Mouse (Mus musculus) lung, postnatal 36 days (tissue): ENCODE data around the gene Mul1.
A peak's percentile ranks its signal among the peaks of the same experiment; 100 is the strongest.

Experiments used
- DNase-seq: peaks from one replicate; pipeline ENCODE4 v3.0.0; 2022; ENCODE audit warnings: mixed read lengths

Gene Mul1

DNA sequence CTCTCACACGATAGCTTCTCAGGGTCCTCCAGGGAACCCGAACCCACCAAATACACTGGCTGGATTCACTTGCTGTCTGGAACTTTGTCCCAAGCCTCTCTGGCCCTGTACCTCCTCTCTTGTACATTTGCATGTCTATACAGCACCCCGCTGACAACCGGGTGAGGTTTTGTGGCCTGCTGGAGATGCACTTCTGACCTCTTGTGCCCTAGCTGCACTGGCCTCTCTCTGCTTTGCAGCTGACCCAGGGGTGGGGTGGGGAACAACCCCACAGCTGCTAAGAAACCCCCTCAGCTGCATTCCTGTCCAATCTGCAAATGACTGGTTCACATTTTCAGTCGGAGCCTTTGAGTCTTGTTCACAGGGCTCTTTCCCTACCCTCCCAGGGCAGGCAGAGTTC lies 10.5 kb downstream of the Mul1 start:
- DNase-seq: no peak

DNA sequence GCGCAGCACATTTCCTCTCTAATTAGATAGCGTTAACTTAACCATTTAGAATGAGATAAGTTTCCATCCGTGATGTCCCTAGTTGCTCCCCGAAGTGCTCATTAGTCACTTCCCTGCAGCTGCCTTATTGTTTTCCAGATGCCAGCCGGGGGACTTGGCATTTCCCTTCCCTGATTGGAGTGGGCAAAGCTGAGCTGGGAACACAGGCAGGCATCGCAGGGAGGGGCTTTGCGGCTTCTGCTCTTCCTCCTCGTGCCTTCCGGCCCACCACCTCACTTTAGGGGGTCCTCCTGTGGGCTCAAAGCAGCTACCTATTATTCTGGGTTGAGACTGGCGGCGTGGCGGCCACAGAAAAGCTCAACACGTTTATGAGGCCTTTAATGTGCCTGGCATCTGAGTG lies 12.5 kb downstream of the Mul1 start:
- DNase-seq: no peak

DNA sequence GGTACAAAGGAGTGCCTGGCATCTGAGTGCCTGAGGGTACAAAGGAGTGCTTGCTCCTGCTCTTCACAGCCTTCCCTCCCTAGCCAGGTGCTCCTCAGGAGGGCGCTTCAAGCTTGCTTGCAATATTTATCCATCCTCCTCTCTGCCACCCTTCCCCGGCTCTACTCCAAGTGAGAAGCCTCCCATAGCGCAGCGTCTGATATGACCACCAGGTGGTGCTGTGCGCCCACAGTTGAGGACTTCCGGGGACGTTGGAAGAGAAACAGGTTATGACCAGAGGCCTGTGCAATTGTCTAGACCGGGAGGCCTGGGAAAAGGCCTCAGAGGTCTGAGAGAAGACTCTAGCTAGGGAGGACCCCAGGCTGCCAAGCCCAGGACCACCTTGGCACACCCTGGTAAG lies 12.9 kb downstream of the Mul1 start:
- peak; percentile 94 for DNase-seq

DNA sequence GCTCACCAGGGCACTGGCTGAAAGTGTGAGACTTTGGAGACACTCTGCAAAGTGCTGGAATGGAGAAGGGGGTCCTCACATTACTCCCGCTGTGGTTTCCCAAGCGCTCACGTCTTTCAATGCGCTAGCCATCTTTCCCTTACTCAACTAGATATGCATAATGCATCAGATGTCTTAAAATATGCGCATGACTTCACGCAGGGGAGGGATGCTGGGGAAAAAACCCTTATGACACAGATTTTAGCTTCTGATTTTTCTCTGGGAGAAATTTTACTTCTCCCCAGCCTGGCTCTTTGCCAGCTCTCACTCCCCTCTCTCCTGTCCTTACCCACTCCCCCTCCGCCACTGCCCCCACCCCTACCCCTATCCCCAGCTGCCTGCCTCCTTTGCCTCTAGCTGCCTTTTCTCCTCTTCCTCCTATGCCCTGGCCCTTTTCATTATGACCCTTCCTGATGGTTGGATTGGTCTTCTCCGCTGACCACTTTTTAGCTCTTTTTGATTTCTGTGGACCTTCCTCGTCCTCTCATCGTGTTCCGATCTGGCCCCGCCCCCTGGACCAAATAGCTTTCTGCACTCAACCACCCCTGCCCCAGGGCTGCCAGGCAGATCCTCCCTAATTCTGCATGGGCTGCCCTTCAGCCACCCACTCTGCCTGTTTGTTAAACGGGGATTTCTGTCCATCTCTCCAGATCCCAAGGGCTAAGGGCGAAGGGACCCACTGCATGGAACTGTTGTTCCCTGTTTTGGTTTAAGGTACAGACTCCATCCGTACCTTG lies 13.5 kb downstream of the Mul1 start:
- DNase-seq: no peak

DNA sequence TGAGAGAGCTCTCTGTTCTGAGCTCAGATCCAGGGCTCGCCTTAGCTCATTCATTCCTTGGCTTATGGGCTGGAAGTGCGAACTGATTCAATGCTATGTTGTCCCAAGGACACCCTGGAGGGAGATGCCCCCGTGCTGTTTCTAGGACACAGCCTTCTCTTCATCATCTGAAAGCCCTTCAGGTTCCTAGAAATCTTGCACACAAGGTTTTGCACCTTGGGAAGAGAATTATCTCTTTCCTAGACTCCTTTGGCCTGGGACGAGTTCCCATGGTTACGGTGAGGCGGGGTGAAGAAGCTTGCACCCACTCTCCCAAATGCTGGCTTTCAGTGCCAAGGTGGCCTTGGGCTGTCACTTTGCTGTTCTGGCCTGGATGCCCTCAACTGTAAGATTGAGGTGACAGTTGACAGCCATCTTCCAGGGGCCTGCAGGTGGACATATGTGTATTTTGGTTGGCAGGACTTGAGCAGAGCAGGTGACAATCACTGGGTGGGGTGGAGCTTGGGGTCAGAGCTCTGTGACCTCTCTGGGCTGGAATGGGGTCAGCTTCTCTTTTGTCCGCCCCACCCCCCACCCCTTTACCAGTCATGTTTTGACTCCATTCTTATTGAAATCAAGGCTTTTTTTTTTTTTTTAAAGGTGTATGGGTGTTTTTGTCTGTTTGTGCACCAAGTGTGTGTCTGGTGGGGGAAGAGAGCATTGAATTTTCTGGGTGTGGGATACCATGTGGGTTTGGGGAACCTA lies 14.6 kb downstream of the Mul1 start:
- DNase-seq: no peak

DNA sequence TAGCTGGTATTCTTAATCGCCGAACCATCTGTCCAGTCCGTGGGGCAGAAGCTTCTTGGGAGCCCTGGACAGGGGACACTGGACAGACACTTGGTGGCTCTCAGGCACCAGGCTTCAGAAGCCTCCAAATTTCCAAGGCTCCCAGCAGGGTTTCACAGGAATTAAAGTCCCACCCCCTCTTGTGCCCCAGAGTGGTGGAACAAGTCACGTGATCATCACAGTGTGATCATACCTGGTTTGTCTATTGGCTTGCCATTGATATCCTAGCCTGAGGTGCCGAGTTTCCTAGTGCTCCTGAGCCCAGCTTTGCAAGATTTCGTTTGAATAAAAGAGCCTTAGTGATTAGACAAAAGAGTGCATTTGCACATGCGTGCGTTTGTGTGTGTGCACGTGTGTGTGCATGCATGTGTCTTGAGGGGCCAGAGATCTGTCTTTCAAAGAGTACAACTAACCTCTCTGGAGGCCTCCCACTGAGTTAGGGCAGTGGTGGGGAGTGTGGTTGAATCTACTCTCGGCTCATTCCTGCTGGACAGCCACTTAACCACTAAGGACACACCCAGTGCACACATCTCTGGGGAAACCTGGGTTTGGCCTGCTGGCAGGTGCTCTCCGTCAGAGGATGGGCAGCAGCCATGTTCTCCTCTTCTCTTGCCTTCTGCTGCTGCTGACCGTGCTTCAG lies 15.3 kb downstream of the Mul1 start:
- DNase-seq: no peak

DNA sequence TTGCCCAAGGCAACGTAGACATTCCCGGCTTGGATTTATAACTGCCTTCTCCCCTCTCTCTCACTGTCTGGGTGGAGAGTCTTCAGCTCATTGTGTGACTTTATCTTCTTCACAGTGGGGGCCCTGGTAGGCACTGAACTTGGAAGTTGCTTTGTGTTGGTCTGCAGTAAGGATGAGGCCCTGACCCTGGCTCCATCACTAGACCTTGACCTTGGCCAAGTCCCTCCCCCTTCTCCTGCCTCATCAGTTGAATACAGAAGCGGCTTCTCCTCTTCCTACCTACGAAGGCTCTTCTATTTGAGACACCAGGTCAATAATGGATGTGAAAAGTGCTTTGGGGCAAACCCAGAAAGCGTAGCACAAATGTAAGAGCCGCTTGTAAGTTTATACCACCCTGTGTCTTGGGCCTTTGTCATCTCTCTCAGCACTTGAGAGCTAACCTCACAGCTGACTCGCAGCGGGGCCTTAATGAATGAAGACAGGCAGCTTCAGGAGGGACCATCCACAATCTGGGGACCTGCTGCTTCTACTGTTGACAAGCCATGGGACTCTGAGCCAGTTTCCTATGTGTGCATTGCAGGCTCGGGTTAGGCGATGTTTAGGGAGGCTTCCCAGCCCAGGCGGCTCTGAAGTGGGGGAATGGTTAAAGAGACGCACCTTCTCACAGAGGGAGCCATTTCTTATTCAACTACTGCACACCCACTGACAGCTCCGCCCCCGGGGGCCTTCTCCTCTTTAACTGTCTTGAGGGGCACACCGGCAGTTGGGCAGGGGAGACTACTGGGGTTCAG lies 18.0 kb downstream of the Mul1 start:
- no peak for DNase-seq

DNA sequence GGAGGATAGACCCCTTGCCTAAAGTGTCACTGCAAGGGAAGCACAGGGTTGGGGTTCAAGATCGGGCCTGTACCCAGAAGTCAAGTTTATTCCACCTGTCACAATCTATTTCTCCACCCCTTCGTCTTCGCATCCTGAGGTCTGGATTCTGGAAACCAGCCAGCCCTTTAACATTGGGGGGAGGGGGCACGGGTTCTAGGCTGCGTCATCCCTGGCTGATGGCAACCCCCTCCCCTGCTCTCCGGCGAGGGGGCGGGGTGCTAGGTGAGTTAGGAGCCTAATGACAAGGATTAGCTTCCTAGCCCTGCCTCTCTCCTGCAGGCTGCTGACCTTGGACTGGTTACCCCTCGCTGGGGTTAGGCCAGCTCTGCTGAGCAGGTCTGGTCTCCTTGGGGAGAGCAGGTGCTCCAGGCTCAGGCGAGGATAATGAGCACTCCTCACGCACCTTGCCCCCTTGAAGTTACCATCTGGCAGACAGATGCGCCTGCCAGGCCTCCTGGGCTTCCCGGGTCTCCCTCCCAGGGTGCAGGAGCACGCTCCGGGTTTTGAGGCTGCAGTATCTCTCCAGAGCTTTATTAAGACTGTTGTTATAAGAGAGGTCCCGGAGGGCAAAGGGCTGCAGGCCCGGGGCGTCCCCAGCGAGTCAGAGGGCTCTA lies 18.8 kb downstream of the Mul1 start:
- no peak for DNase-seq

DNA sequence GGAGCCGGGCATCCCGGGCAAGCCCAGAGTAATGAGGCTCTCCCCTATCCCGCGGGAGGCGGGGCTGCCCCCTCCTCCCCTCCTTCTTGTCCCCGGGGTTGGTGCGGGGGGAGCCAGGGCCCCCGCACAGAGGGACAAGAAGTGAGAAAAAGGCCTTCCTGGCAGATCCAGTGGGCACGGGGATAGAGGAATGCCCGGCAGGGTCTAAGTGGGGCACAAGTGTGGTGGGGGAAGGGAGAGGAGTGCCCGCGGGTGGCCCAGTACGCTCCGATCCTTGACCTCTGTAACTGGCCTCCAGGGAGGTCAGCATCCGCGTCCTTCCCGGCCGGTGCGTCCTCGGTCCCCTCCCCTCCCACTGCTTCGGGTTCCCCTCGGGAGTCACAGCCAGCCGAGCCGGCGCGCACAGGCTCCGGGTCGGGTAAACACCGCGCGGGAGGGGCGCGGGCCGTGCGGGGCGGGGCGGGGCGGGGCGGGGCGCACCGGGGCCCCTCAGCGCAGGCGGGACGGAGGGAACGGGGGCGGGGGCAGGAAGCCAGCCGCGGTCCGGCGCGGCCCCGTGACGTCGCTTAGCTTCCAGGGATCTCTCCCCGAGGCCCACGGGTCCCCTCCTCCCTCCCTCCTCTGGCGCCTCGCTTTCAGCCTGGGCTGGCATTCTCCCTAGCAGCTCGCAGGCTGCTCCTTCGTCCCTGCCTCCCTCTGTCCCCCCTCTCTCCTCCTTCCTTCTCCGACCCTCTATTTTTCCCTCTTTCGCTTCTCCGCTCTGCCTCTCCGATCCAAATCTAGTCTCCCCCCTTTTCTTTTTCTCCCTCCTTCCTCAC lies 19.5 kb downstream of the Mul1 start, which contains the start of gene Camk2n1:
Camk2n1 (plus strand) TSS at position 562 of the 818 bp plus-strand sequence.
- DNase-seq: peak; percentile 88

DNA sequence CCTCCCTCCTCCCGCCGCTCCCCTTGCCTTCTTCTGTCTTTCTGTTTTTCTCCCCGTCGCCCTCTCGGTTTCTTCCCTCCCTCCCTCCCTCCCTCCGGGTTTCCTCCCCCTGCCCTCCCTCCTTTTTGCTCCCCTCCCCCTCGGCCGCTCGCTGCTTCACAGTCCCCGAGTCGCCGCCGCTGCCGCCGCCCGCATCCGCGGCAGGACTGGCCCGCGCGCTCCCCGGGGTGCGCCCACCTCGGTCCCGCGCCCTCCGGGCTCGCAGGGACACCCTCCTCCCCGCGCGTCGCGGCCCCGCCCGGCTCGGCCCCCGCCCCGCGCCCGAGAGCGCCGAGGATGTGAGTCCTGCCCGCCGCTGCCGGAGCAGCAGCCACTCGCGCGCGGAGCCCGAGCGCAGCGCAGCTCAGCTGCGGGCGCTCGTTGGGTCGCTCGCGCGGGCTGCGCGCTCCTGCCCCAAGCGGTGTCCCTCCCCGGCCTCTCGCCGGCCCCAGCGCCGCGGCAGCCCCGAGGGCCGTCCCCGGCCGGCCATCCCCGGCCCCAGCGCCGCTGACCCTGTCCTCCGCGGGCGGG lies 20.2 kb downstream of the Mul1 start:
- peak; percentile 59 for DNase-seq

DNA sequence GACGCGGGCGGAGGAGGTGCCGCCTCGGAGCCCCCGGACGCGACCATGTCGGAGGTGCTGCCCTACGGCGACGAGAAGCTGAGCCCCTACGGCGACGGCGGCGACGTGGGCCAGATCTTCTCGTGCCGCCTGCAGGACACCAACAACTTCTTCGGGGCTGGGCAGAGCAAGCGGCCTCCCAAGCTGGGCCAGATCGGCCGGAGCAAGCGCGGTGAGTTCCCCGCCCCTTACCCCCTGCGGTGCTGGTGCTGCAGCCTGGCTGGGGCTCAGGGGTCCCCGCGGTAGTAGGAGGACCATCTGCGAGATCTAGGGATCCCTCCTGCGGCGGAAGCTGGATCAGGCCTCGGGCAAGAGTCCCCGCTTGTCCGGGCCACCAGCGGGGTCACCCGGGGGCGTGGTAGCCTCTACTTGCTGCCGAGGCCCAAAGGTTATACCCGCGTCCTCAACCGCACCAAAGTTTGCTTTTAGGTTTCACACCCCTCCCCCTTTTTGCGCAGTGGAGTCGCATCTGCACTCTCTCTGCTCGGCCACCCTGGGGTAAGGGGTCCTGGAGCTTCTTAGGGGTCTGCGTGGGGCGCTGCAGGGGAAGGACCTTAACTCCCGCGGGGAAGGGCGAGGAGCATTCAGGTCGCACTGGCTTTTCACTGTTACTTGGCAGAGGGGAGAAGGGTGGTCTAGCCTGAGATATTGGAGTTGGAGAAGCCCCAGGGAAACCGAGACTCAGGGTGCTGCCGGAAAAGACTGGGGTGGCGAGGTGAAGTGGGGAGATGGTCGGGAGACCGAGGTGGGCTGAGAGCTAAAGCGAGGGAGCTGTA lies 20.9 kb downstream of the Mul1 start:
- DNase-seq: peak; percentile 30

DNA sequence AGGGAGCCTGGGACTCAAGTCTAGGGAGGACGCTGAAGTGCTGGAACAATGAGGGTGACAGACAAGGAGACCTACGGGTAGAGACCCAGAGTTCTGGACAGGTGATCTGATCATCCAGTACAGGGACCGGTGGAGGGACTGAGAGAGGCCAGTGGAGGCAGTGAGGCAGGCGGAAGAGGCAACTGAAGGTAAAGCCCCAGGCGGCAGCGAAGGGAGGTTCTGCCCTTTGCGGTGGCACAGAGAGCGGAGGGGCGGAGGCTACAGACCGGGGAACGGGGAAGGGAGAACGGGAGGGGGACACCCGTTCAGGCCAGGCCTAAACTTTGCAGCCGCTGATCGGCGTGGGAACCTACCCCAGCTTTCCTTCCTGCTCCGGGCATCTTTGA lies 21.5 kb downstream of the Mul1 start:
- DNase-seq: peak; percentile 41

DNA sequence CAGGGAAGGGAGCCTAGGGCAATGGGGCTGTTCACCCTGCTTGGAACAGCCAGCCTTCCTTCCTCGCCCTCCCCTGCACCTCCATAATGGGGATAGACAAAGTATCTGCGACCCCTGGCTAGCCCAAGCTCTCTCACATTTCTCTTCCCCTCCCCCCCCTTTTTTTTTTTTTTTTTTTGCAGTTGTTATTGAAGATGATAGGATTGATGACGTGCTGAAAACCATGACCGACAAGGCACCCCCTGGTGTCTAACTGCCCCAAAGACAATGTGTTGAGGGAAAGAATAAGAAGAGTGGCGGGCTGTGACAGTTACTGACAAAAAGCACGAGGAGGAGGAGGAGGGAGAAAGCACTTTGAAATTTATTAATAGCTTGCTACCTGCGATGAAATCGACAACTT lies 22.1 kb downstream of the Mul1 start:
- no peak for DNase-seq

DNA sequence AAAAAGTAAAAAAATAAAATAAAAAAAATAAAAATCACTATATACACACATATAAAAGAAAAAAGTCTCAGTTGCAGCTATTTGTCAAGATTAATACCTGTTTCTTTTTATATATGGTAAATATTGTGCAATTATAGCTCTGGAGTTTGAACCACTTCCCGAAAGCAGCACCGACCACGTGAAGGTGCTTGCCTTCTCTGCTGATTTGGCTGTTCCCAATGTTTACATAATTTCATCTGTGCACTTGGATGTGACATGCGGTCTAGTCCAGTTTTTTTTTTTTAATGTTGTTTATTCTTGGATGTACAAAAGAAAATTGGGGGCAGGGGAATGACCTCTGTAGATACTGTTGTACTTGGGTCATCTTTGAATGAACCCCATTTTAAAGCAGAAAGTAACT lies 22.6 kb downstream of the Mul1 start:
- peak; percentile 53 for DNase-seq

DNA sequence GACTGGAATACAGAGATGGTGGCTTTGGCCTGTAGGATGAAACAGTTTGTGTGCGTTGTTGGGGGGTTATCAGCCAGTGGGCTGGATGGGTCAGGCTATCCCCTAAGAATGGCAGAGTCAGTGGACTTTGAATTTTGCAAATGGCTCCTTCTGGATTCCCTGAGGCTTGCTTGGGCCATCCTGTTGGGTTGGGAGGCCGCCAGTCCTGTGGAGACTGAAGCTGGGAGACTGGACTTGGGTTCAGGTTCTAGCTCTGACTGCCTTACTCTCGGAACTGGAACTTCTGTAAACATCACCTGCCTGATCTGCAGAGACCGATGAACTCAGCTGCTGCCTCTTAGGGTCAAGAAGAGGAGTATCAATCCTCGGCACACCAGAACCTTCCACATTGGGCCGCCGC lies 23.7 kb downstream of the Mul1 start:
- no peak for DNase-seq

DNA sequence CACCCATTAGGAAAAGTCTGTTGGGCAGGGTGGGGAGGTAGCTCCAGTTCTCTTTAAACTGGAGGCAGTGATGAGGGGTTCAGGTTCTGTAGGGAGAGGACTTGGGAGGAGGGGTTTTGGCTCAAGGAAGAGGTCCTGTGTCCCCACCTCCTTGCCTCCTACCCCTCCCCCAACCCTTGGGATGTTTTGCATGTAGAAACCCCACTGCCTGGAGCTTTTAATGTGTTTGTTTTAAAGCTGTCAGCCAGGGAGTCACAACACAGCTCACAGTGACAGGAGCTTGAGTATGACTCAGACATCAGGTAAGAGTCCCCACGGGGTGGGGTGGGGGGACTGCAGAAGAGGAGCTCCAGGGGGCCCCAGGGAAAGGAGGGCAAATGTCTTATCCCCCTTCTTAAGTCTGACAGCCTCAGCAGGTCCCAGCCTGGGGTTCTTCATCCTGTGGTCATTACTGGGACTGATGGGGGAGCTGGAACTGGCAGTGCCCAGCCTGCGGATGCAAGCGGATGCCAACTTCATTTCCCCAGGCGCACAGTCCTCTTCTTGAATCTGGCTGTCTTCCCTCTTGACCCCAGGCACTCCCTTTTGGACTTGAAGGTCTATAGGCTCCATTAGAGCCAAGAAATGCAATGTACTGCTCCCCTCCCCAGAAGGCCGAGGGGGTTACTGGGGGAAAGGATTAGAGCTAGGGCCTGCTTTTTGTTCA lies 24.4 kb downstream of the Mul1 start:
- DNase-seq: no peak

DNA sequence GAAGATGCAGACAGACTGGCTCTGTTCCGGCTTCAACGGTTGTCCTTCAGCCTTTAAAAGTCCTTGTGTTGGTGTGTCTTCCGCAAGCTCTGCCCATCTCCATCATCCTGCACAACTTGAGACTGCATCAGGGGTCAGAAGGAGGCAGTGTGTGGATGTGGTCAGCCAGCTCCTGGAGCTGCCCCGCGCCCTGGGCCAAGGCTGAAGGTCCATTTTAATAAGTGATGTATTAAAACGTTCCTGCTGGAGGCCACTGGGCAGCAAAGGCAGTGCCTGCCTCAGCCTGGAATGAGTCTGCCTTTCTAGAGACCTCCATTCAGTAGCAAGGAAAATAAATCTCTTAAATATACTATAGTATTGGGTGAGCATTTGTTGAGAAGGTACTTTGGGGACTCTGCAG lies 25.3 kb downstream of the Mul1 start:
- no peak for DNase-seq

DNA sequence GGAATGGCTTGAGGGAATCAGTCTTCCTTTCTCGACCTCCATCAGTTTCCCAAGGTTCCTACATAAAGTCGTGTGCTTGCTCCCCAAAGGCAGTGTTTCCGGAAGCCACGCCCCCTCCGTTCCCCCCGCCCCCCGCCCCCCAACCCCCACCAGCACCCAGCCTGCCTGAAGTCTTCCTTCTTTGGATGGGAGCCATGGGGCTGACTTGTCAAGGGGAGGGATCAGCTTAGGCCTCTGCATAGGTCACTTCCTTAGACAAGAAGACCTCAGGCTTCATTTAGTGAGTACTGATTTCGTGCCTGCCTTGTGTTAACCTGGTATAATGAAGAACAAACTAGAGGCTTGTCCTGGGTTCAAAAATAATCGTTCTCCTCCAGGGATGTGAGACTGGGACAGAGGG lies 26.4 kb downstream of the Mul1 start:
- DNase-seq: no peak

DNA sequence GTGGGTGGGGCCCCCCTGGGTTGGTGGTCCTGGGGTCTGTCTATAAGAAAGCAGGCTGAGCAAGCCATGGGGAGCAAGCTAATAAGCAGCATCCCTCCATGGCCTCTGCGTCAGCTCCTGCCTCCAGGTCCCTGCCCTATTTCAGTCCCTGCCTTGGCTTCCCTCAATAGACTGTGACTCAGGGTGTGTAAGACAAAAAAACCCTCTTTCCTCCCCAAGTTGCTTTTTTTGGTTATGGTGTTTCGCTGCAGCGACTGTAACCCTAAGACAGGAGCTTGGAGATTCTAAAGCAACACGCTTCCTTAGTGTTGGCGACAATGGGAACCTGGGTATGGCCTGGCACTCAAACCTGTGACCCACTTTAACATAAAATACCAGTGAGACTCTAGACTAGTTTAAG lies 27.0 kb downstream of the Mul1 start:
- DNase-seq: no peak
